Mouse (Mus musculus) midbrain, embryonic 14.5 days (tissue): ENCODE measurements around the gene Arhgap24. TPM values are rescaled to one million over a fixed set of nuclear protein-coding genes. Genes with fewer than 3 reads are reported as not detected.

Experiments used
- ATAC-seq: fragments of 200-750 bp; cut with Nextera tagmentation; 2 replicates; pipeline ENCODE4 v1.8.0; 2017; ENCODE audit warnings: moderate number of reproducible peaks, moderate library complexity; ENCODE audit not compliant: low FRiP score, low TSS enrichment
- DNase-seq: peaks from one replicate; pipeline ENCODE4 v3.0.0-alpha.2; 2015
- H3K27ac ChIP-seq: fragments of 300-500 bp; sonication (generic); replicated peaks from 2 replicates; pipeline ENCODE4 v1.5.1; 2014; ENCODE audit warnings: mild to moderate bottlenecking, low read depth, low read length, moderate library complexity
- H3K27me3 ChIP-seq: fragments of 300-500 bp; sonication (generic); 2 replicates; pipeline ENCODE4 v1.6.1; 2014; ENCODE audit warnings: low read length, control low read depth, mixed read lengths; ENCODE audit not compliant: control insufficient read depth, insufficient read depth
- H3K36me3 ChIP-seq: fragments of 300-500 bp; sonication (generic); 2 replicates; pipeline ENCODE4 v1.6.1; 2014; ENCODE audit warnings: low read length, control low read depth; ENCODE audit not compliant: control insufficient read depth, insufficient read depth
- H3K4me1 ChIP-seq: fragments of 300-500 bp; sonication (generic); 2 replicates; pipeline ENCODE4 v1.6.1; 2014; ENCODE audit warnings: mild to moderate bottlenecking, antibody characterized with exemption, low read length, control low read depth; ENCODE audit not compliant: control insufficient read depth, insufficient read depth
- H3K4me2 ChIP-seq: fragments of 300-500 bp; sonication (generic); 2 replicates; pipeline ENCODE4 v1.6.1; 2014; ENCODE audit warnings: mild to moderate bottlenecking, low read length, moderate library complexity
- H3K4me3 ChIP-seq: fragments of 300-500 bp; sonication (generic); replicated peaks from 2 replicates; pipeline ENCODE4 v1.5.1; 2014; ENCODE audit warnings: low read depth, low read length
- H3K9ac ChIP-seq: fragments of 300-500 bp; sonication (generic); replicated peaks from 2 replicates; pipeline ENCODE4 v1.6.1; 2014; ENCODE audit warnings: mild to moderate bottlenecking, low read length, moderate library complexity
- H3K9me3 ChIP-seq: fragments of 300-500 bp; sonication (generic); 2 replicates; pipeline ENCODE4 v1.6.1; 2016; ENCODE audit warnings: low read length, control low read depth, mixed read lengths; ENCODE audit not compliant: control insufficient read depth
- WGBS: fragments of 180-500 bp; shearing (Covaris S2); extraction: QIAGEN DNeasy Blood & Tissue Kit; methylation state at CpG from one replicate; pipeline ENCODE4 v1.1.7; 2014; 5-methylcytosine and 5-hydroxymethylcytosine counted together
- polyA plus RNA-seq: library from polyadenylated mRNA; unstranded; fragments of >200 nt; fragmentation: Nextera tagmentation; extraction: Ambion mirVana; gene quantifications from 2 replicates; pipeline ENCODE4 v1.2.1, GENCODE M21; 2014

Arhgap24 gene
- polyA plus RNA-seq, 1 experiment from 2014 or later: 7.3 TPM

DNA sequence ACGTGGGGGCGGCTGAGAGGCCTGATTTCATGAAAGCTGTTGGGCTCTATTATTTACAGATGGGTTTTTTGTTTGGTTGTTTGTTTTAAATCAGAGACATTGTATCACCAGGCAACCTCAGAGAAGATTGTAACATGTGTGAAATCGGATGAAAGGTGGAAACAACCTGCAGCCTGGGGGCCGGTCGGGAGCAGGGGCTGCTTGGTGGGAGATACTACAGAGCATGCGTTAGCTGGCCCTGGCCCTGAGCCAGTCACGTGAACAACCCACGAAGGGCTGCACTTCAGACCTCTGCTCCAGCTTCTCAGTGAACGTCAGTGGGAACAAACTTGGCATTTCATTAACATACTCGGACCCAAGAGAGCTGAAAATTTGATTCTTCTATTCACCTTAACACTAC is 284.5 kb downstream of the Arhgap24 start:
- no peak overlapping the region for H3K27ac ChIP-seq
- H3K4me1 ChIP-seq: no peaks in the 10 kb centered on the region; the same call in 1 of the 2 replicates
- no peaks in the 10 kb centered on the region for H3K27me3 ChIP-seq
- H3K4me3 ChIP-seq: no peak overlapping the region
- DNase-seq: no peak
- ATAC-seq: no peak
- H3K9ac ChIP-seq: no peak overlapping the region
- H3K9me3 ChIP-seq: no peaks in the 10 kb centered on the region
- no peaks in the 10 kb centered on the region for H3K36me3 ChIP-seq
- H3K4me2 ChIP-seq: no peak overlapping the region
- WGBS: 74% methylated on average over 10 of the region's 10 CpGs

DNA sequence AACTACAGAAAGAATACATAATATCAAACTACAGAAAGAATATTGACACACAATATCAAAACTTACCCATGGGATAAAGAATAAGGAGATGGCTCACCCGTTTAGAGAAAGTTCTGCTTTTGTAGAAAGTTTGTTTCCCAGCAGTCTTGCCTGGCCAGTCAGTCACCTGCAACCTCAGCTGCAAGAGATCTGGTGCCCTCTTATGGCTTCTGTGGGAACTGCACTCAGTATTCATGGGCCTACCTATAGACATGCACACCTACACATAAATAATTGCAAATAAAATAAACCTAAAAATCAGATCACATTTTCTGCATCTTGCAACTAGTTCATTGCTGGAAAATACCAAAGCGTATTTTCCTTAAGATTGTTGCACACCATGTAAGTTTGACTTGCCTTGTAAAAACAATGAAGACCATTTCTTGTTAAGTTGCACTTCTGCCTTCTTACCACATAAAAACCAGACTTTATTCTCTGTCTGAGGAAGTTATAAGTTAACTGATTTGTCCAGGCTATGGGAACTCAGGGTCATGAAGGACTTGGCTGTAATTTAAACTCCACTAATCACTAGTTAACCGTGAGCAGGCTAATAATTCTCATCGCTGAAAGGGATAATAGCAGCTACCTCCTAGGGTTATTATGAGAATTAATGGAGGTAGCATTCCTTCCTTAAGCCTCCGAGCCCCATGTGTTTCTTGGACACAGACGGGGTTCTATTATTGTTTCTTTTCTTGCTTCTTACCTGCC is 285.3 kb downstream of the Arhgap24 start:
- DNase-seq: peak; percentile 35
- Histone ChIP-seq H3K9me3 (no peaks in the 10 kb centered on the region), H3K36me3 (no peaks in the 10 kb centered on the region), H3K27ac (no peak overlapping the region), H3K4me3 (no peak overlapping the region), H3K4me2 (no peak overlapping the region), H3K4me1 (no peaks in the 10 kb centered on the region; the same call in 1 of the 2 replicates), H3K9ac (no peak overlapping the region), H3K27me3 (no peaks in the 10 kb centered on the region)
- 90% methylated on average over 6 of the region's 6 CpGs for WGBS
- ATAC-seq: no peak

DNA sequence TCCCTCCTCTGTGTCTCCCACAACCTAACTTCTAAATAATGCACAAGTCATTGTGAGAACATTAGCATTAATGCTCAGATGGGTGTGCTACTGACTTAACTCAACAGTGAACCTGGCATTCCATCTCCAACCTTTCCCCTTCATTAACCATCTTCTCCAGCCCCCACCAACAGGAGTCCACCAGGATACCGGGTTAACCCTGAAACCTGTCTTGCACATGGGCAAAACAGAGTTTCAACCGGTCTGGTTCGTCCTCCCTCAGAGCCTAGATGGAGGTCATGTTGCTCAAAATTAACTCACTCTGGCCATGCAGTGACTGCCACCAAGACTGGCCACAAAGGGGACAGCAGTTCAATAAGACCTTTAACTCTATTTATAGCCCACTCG is 285.9 kb downstream of the Arhgap24 start:
- DNase-seq (no peak), ATAC-seq (no peak)
- Histone ChIP-seq H3K4me3 (no peak overlapping the region), H3K4me1 (no peaks in the 10 kb centered on the region; the same call in 1 of the 2 replicates), H3K4me2 (no peak overlapping the region), H3K27ac (no peak overlapping the region), H3K9ac (no peak overlapping the region), H3K27me3 (no peaks in the 10 kb centered on the region), H3K9me3 (no peaks in the 10 kb centered on the region), H3K36me3 (no peaks in the 10 kb centered on the region)
- WGBS: 89% methylated on average over 4 of the region's 4 CpGs

DNA sequence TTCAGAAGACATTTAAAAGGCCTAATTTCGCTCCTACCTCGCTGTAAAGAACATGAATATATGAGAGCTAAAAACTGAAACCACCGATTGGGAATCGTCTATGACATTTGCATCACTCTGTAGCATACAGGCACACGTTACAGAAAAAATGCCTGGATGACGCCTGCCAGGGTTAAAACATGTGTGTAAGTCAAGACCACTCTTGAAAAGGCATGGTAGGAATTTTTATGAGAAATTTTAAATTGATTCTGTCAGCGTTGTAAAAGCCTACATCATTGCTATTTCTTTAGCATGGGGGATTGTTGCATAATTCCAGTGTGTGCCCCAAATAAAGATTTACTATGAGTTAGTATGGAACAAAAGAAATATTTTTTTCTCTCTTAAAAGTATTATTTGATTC is 286.6 kb downstream of the Arhgap24 start:
- Histone ChIP-seq H3K27me3 (no peaks in the 10 kb centered on the region), H3K9ac (no peak overlapping the region), H3K4me2 (no peak overlapping the region), H3K4me1 (no peaks in the 10 kb centered on the region; the same call in 1 of the 2 replicates), H3K27ac (no peak overlapping the region), H3K9me3 (no peaks in the 10 kb centered on the region), H3K4me3 (no peak overlapping the region), H3K36me3 (no peaks in the 10 kb centered on the region)
- WGBS: 77% methylated on average over 7 of the region's 7 CpGs
- DNase-seq (no peak), ATAC-seq (no peak)

- Histone ChIP-seq H3K27me3 (no peaks in the 10 kb centered on the region), H3K9ac (no peak overlapping the region), H3K9me3 (no peaks in the 10 kb centered on the region), H3K4me1 (no peaks in the 10 kb centered on the region; the same call in 1 of the 2 replicates), H3K36me3 (no peaks in the 10 kb centered on the region), H3K27ac (no peak overlapping the region), H3K4me2 (peak overlapping the region; percentile 1; the same call in 1 of the 2 replicates), H3K4me3 (no peak overlapping the region)
- 48% methylated on average over 12 of the region's 12 CpGs for WGBS
- DNase-seq: peak; percentile 50
- ATAC-seq: no peak
Observed at GRCm38 (mm10) chr5:102768385-102769080, 287.3 kb downstream of the Arhgap24 start.

DNA sequence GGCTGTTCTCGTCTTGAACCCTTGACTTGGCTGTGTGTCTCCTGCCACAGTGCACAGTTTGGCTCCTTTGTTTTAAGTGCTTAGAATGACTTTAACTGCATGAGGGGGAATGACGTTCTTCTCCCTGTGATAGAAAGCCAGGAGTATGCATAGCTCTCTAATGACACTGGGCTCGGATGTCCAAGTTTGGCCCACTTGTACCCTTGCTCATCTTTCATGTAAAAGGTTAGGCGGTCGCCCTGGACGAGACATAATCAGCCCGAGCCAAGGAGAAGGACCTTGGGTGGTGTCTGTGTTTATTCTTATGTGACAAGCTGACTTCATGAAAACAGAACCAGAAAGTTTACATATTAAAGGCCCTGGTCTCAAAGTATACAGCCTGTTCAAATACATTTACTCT is 289.4 kb downstream of the Arhgap24 start:
- 81% methylated on average over 7 of the region's 7 CpGs for WGBS
- Histone ChIP-seq H3K27ac (no peak overlapping the region), H3K4me2 (no peak overlapping the region), H3K27me3 (no peaks in the 10 kb centered on the region), H3K4me1 (no peaks in the 10 kb centered on the region; the same call in 1 of the 2 replicates), H3K36me3 (no peaks in the 10 kb centered on the region), H3K9me3 (no peaks in the 10 kb centered on the region), H3K9ac (no peak overlapping the region), H3K4me3 (no peak overlapping the region)
- no peak for ATAC-seq
- no peak for DNase-seq

GRCm38 (mm10) chr5:102774500-102774899 is 293.3 kb downstream of the Arhgap24 start:
- ATAC-seq (no peak), DNase-seq (no peak)
- WGBS: 18% methylated on average over 4 of the region's 4 CpGs
- Histone ChIP-seq H3K9ac (no peak overlapping the region), H3K27ac (no peak overlapping the region), H3K36me3 (no peaks in the 10 kb centered on the region), H3K4me3 (no peak overlapping the region), H3K9me3 (no peaks in the 10 kb centered on the region), H3K4me1 (peaks cover 8% of the 10 kb centered on the region; the same call in 1 of the 2 replicates), H3K4me2 (no peak overlapping the region), H3K27me3 (no peaks in the 10 kb centered on the region)

DNA sequence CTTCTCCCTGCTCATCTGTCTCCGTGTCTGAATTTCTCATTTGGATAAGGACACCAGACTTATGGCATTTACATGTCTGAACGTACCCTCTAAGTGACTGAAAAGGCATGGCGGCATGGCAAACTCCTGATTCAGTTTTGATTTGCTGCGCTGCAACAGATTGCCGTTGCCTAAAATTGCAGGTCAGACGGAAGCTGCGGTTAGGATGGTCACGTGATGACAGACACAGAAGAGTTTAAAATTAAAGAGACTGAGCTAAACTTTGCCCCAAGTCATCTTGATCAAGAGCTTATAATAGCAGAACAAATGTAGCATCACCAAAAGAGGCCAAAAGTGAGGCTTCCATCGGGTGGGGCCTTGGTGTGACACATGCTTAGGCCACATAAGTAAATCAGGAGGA is 296.1 kb downstream of the Arhgap24 start:
- Histone ChIP-seq H3K27ac (no peak overlapping the region), H3K4me3 (no peak overlapping the region), H3K4me1 (peaks cover 8% of the 10 kb centered on the region; the same call in 1 of the 2 replicates), H3K9ac (no peak overlapping the region), H3K36me3 (no peaks in the 10 kb centered on the region), H3K4me2 (no peak overlapping the region), H3K27me3 (no peaks in the 10 kb centered on the region), H3K9me3 (no peaks in the 10 kb centered on the region)
- 92% methylated on average over 9 of the region's 9 CpGs for WGBS
- DNase-seq (no peak), ATAC-seq (no peak)
